ENCODE assay signal across 8 mouse cellular contexts in genomic region chr2:66439764-66440471, GRCm38 (mm10). TPM values are rescaled to one million over a fixed set of nuclear protein-coding genes. Genes with fewer than 3 reads are reported as not detected.
DNase-seq lines count a peak whose midpoint lies in the region; ATAC-seq lines count a peak whose summit lies in the region.

No protein-coding gene starts in this region.

- peak overlapping the region; percentile 31; the same call in 1 of the 2 replicates for H3K9ac ChIP-seq in hindbrain, embryonic 13.5 days
- H3K9ac ChIP-seq in midbrain, embryonic 12.5 days (replicated peaks): 0 out of 2 replicates have a peak overlapping the region, but pooled peaks have one; percentile 4

- peak; percentile 80 for ATAC-seq in hindbrain, embryonic 13.5 days (ENCODE audit: low FRiP score)
- ATAC-seq in midbrain, embryonic 12.5 days (ENCODE audit: low FRiP score, low read depth): peak; percentile 78

- no peaks in the 10 kb centered on the region for H3K27me3 ChIP-seq in hindbrain, embryonic 13.5 days
- no peaks in the 10 kb centered on the region for H3K27me3 ChIP-seq in midbrain, embryonic 12.5 days

- no peaks in the 10 kb centered on the region for H3K9me3 ChIP-seq in hindbrain, embryonic 13.5 days
- H3K9me3 ChIP-seq in midbrain, embryonic 12.5 days: no peaks in the 10 kb centered on the region

- H3K4me2 ChIP-seq in hindbrain, embryonic 13.5 days: peak overlapping the region; percentile 54
- H3K4me2 ChIP-seq in midbrain, embryonic 12.5 days (replicated peaks): peak overlapping the region; percentile 58

- H3K27ac ChIP-seq in hindbrain, embryonic 13.5 days: no peak overlapping the region
- H3K27ac ChIP-seq in midbrain, embryonic 12.5 days (replicated peaks): no peak overlapping the region

- H3K36me3 ChIP-seq in hindbrain, embryonic 13.5 days: no peaks in the 10 kb centered on the region
- no peaks in the 10 kb centered on the region for H3K36me3 ChIP-seq in midbrain, embryonic 12.5 days

- H3K4me3 ChIP-seq in hindbrain, embryonic 13.5 days: peak overlapping the region; percentile 32
- peak overlapping the region; percentile 37 for H3K4me3 ChIP-seq in midbrain, embryonic 12.5 days

- WGBS in hindbrain, embryonic 13.5 days: 6% methylated on average over 21 of the region's 21 CpGs
- 7% methylated on average over 21 of the region's 21 CpGs for WGBS in midbrain, embryonic 12.5 days

- DNase-seq in left cerebral cortex, adult 18-20 months (ENCODE audit: low spot score in 2 of 2): peak; percentile 14 to 40
- DNase-seq in left cerebral cortex, adult 11 months (ENCODE audit: low spot score): no peak
- DNase-seq in cerebellum, postnatal 36 days: peak; percentile 40 to 62
- DNase-seq in thymus, postnatal 4 days: no peak
- DNase-seq in gastrocnemius, postnatal 4 days (ENCODE audit: low spot score in 2 of 2): no peak
- no peak for DNase-seq in adrenal gland, adult 18-20 months (ENCODE audit: low spot score in 2 of 2)

- H3K4me1 ChIP-seq in hindbrain, embryonic 13.5 days (replicated peaks): peaks cover 14% of the 10 kb centered on the region
- H3K4me1 ChIP-seq in midbrain, embryonic 12.5 days: peaks cover 16% of the 10 kb centered on the region

RNA-seq across cellular contexts. Expression of gene Scn1a, which starts 0.7 kb away (rescaled TPM):
- total RNA-seq in left cerebral cortex, adult 18-20 months (2021): 100 to 1,000 TPM; 102 to 126 TPM
- 13.3 and 13.8 TPM in 2 replicates for polyA plus RNA-seq in hindbrain, embryonic 13.5 days (2015; fragmentation: Nextera tagmentation; extraction: Ambion mirVana)
- polyA plus RNA-seq in midbrain, embryonic 12.5 days (2016; fragmentation: Nextera tagmentation; extraction: Ambion mirVana): 3.7 and 4.2 TPM in 2 replicates
- under 1 TPM in 1 of 2 experiments, not detected in 1; 0.07 TPM for total RNA-seq in gastrocnemius, postnatal 4 days (2021)
- total RNA-seq in adrenal gland, adult 18-20 months (2021): under 1 TPM; 0.10 TPM

Comparison
In these comparisons a context has a peak if more than half of its experiments do, and no peak if none do; other contexts are left out.
1. DNase-seq: peak in left cerebral cortex, adult 18-20 months (2 of 2) and cerebellum, postnatal 36 days (2 of 2); none in left cerebral cortex, adult 11 months (single experiment), thymus, postnatal 4 days (single experiment), gastrocnemius, postnatal 4 days (0 of 2) and adrenal gland, adult 18-20 months (0 of 2).
2. RNA of gene Scn1a, which starts 0.7 kb away (total RNA-seq): 102 to 126 TPM in left cerebral cortex, adult 18-20 months; 0.10 TPM in adrenal gland, adult 18-20 months and 0.07 TPM in gastrocnemius, postnatal 4 days; every median in the first group is over 10 times any median in the second.